8 mouse cellular contexts compared by ENCODE assay signal in the genomic region with DNA sequence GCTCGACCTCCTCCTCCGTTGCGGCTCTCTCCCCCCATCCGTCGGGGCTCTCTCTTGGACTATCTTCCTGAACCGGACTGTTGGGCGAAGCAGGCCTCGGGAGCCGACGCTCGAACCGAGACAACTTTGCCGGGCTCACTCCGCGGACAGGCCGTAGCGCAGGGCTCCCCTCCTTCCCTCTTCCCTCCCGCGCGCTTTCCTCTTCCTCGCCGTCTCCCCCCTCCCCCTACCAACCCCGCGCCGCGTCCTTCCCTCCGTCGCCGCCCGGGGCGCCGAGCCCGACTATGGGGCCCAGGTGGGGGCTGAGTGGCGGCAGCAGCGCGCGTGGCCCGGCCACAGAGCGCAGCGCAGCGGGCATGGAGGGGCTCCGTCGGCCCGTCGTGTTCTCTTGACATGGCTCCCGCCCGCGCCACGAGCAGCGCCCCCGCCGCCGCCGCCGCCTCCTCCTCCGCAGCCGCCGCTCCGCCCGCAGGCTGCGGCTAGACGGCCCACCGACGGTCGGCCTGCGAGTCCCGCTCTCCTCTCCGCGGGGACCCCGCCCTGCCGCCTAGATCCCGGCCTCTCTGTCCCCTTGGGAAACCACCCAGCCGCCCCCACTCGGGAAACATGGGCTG. TPM values are rescaled to one million over a fixed set of nuclear protein-coding genes. Genes with fewer than 3 reads are reported as not detected.
DNase-seq lines count a peak whose midpoint lies in the region; ATAC-seq and TF ChIP-seq lines count a peak whose summit lies in the region.

TSS of gene BC005537 (plus strand) at position 350 of the 614 bp plus-strand sequence.

- no peak for DNase-seq in kidney, adult 18-20 months
- DNase-seq in heart, postnatal 36 days, result no peak
- DNase-seq in left cerebral cortex, postnatal 10 days (ENCODE audit: extremely low spot score in 1 of 2, low spot score in 2 of 2), result peak; percentile 15 to 81

- peak within 1 kb of the TSS; percentile 99 for H3K27ac ChIP-seq in kidney, embryonic 16.5 days (ENCODE audit: low read length)
- peak within 1 kb of the TSS; percentile 99 for H3K27ac ChIP-seq in brown adipose tissue, adult 24 weeks (replicated peaks; ENCODE audit: low read depth, low read length)
- H3K27ac ChIP-seq in forebrain, embryonic 16.5 days (ENCODE audit: low read length), result peak within 1 kb of the TSS; percentile 99
- H3K27ac ChIP-seq in macrophage, result peak within 1 kb of the TSS; percentile 99
- H3K27ac ChIP-seq in small intestine, adult 2 months (ENCODE audit: insufficient read depth, low read depth, low read length), result peak within 1 kb of the TSS; percentile 93

- H3K9me3 ChIP-seq in kidney, embryonic 16.5 days (ENCODE audit: low read length), result no peaks in the 10 kb centered on the region
- H3K9me3 ChIP-seq in forebrain, embryonic 16.5 days (ENCODE audit: control insufficient read depth, low read length), result no peaks in the 10 kb centered on the region

- peaks cover 77% of the 10 kb centered on the region for H3K79me2 ChIP-seq in macrophage (ENCODE audit: inconsistent target)

- H3K27me3 ChIP-seq in kidney, embryonic 16.5 days (ENCODE audit: insufficient read depth, low read length), result no peaks in the 10 kb centered on the region
- no peaks in the 10 kb centered on the region for H3K27me3 ChIP-seq in forebrain, embryonic 16.5 days (replicated peaks; ENCODE audit: control insufficient read depth, insufficient read depth, low read length)
- H3K27me3 ChIP-seq in small intestine, adult 2 months (ENCODE audit: control insufficient read depth, insufficient read depth, low read length), result no peaks in the 10 kb centered on the region

- no peak for TF ChIP-seq POLR2A in small intestine, adult 2 months (IDR thresholded peaks at IDR 0.05; ENCODE audit: low read depth, low read length)

- TF ChIP-seq CTCF in small intestine, adult 2 months (IDR thresholded peaks at IDR 0.05; ENCODE audit: extremely low read depth, insufficient read length, insufficient replicate concordance, low read depth, low read length), result no peak

- peak; percentile 53 for ATAC-seq in kidney, embryonic 16.5 days (ENCODE audit: low FRiP score, low TSS enrichment)
- peak; percentile 47 for ATAC-seq in forebrain, embryonic 16.5 days

- H3K4me3 ChIP-seq in kidney, embryonic 16.5 days (ENCODE audit: low read length), result peak within 1 kb of the TSS; percentile 99
- H3K4me3 ChIP-seq in brown adipose tissue, adult 24 weeks (ENCODE audit: insufficient read depth, low read depth, low read length), result peak within 1 kb of the TSS; percentile 99
- H3K4me3 ChIP-seq in forebrain, embryonic 16.5 days (replicated peaks; ENCODE audit: low read length), result peak within 1 kb of the TSS; percentile 70
- H3K4me3 ChIP-seq in macrophage (ENCODE audit: inconsistent target), result peak within 1 kb of the TSS; percentile 82
- H3K4me3 ChIP-seq in small intestine, adult 2 months (ENCODE audit: low read depth, low read length), result peak within 1 kb of the TSS; percentile 72

- H3K4me2 ChIP-seq in kidney, embryonic 16.5 days (replicated peaks; ENCODE audit: low read depth, low read length), result peak within 1 kb of the TSS; percentile 78
- peak within 1 kb of the TSS; percentile 94 for H3K4me2 ChIP-seq in forebrain, embryonic 16.5 days (ENCODE audit: low read length)

- peak within 1 kb of the TSS; percentile 89 for H3K9ac ChIP-seq in kidney, embryonic 16.5 days (replicated peaks; ENCODE audit: low read length)
- peak within 1 kb of the TSS; percentile 83 for H3K9ac ChIP-seq in forebrain, embryonic 16.5 days (replicated peaks; ENCODE audit: low read depth, low read length)

- peaks cover 9% of the 10 kb centered on the region for H3K36me3 ChIP-seq in kidney, embryonic 16.5 days (ENCODE audit: insufficient read depth, low read length)
- 0 out of 2 replicates have a peak, but pooled peaks cover 2% of the 10 kb centered on the region for H3K36me3 ChIP-seq in forebrain, embryonic 16.5 days (ENCODE audit: control insufficient read depth, insufficient read depth)
- peaks cover 17% of the 10 kb centered on the region; the same call in 1 of the 2 replicates for H3K36me3 ChIP-seq in macrophage (ENCODE audit: inconsistent target)
- peaks cover 12% of the 10 kb centered on the region for H3K36me3 ChIP-seq in small intestine, adult 2 months (ENCODE audit: control insufficient read depth, insufficient read depth, low read length)

- under 1% methylated on average over 56 of the region's 74 CpGs for WGBS in kidney, embryonic 16.5 days
- WGBS in forebrain, embryonic 16.5 days, result under 1% methylated on average over 52 of the region's 74 CpGs
- WGBS in macrophage (ENCODE audit: missing documents), result under 1% methylated on average over 37 of the region's 74 CpGs
- WGBS in small intestine, adult 2 months, result under 1% methylated on average over 74 of the region's 74 CpGs

- intact Hi-C loops in heart, postnatal 36 days (cut with DNase I), result no loop called here
- intact Hi-C loops in left cerebral cortex, postnatal 10 days (cut with DNase I), result no loop called here

- H3K4me1 ChIP-seq in kidney, embryonic 16.5 days (ENCODE audit: insufficient read depth, low read length), result peaks cover 15% of the 10 kb centered on the region; the same call in 1 of the 2 replicates
- no peaks in the 10 kb centered on the region for H3K4me1 ChIP-seq in brown adipose tissue, adult 24 weeks (ENCODE audit: control insufficient read depth, insufficient read depth, insufficient read length, low read length)
- H3K4me1 ChIP-seq in forebrain, embryonic 16.5 days (replicated peaks; ENCODE audit: control insufficient read depth, insufficient read depth, low read length), result peaks cover 23% of the 10 kb centered on the region
- peaks cover 4% of the 10 kb centered on the region; the same call in 1 of the 2 replicates for H3K4me1 ChIP-seq in small intestine, adult 2 months (ENCODE audit: control insufficient read depth, insufficient read depth, insufficient read length, low read length)

RNA-seq across cellular contexts. Expression of gene BC005537, which starts in this region (rescaled TPM):
- polyA plus RNA-seq in kidney, embryonic 16.5 days (2015; fragmentation: Nextera tagmentation; extraction: Ambion mirVana), result 14.2 and 17.1 TPM in 2 replicates
- polyA plus RNA-seq in brown adipose tissue, adult 24 weeks (2012; ENCODE audit: insufficient read depth, insufficient read length, missing spikeins), result 60.6 and 80.2 TPM in 2 replicates
- 26.8 and 30.9 TPM in 2 replicates for polyA plus RNA-seq in forebrain, embryonic 16.5 days (2015; fragmentation: Nextera tagmentation; extraction: Ambion mirVana)
- total RNA-seq in heart, postnatal 36 days (2021), result 100 to 1,000 TPM; 136 to 147 TPM
- 100 to 1,000 TPM; 224 TPM for total RNA-seq in left cerebral cortex, postnatal 10 days (2021)
- total RNA-seq in macrophage (2018; cell fraction: chromatin; rRNA removed), result 100 to 1,000 TPM; 204 to 959 (median 558) TPM
- 100 to 1,000 TPM; 258 to 483 (median 379) TPM for total RNA-seq in macrophage (2018; cell fraction: cytosol; rRNA removed)
- 1,000 to 10,000 TPM in 12 of 26 experiments, 100 to 1,000 TPM in 14; 438 to 1,569 (median 919) TPM for total RNA-seq in macrophage (2018; cell fraction: nucleus; rRNA removed)
- 285 to 668 TPM (median 308 TPM) in 3 replicates for polyA plus RNA-seq in macrophage (2018)
- polyA plus RNA-seq in small intestine, adult 2 months (2012; rRNA removed), result 9.7 and 21.6 TPM in 2 replicates

Comparison
In these comparisons a context has a peak if more than half of its experiments do, and no peak if none do; other contexts are left out.
1. DNase-seq: peak in left cerebral cortex, postnatal 10 days (2 of 2); none in kidney, adult 18-20 months (single experiment) and heart, postnatal 36 days (0 of 2).
2. Peak in every context shown above with its lines, with median percentiles within 50 percentile points of each other: H3K27ac ChIP-seq and H3K4me3 ChIP-seq.